Mouse (Mus musculus) MEL (cell line): ENCODE measurements around the gene Ensa. TPM values are rescaled to one million over a fixed set of nuclear protein-coding genes. Genes with fewer than 3 reads are reported as not detected.
A peak's percentile ranks its signal among the peaks of the same experiment; 100 is the strongest.

Experiments used
- DNase-seq: peaks from one replicate; pipeline ENCODE4 v3.0.0; 2011; ENCODE audit warnings: low read depth, low spot score
- H3K27ac ChIP-seq: 2 replicates; pipeline ENCODE4 v1.5.1; 2012; ENCODE audit warnings: low read depth, mild to moderate bottlenecking, control low read depth, low read length, moderate library complexity; ENCODE audit not compliant: control insufficient read depth
- H3K27me3 ChIP-seq, 2 experiments: fragments of 150-350 bp in 1 of 2; sonication (generic) in 1 of 2; 2 replicates each; pipeline ENCODE4 v1.6.1; 2012; ENCODE audit warnings: low read length in 2 of 2, mild to moderate bottlenecking in 2 of 2, improper control_type of control experiment in 1 of 2, moderate library complexity in 1 of 2; ENCODE audit not compliant: insufficient read depth in 2 of 2, control insufficient read depth in 1 of 2
- H3K36me3 ChIP-seq, 2 experiments: 2 replicates each; pipeline ENCODE4 v1.6.1; 2012 to 2014; ENCODE audit warnings: low read length in 2 of 2, improper control_type of control experiment in 1 of 2, inconsistent platforms in 1 of 2, mild to moderate bottlenecking in 1 of 2; ENCODE audit not compliant: insufficient read depth in 2 of 2, control insufficient read depth in 1 of 2
- H3K4me1 ChIP-seq, 2 experiments: fragments of 150-350 bp in 1 of 2; sonication (generic) in 1 of 2; 2 replicates each; pipeline ENCODE4 v1.6.1; 2012; ENCODE audit warnings: low read length in 2 of 2, improper control_type of control experiment in 1 of 2, mild to moderate bottlenecking in 1 of 2; ENCODE audit not compliant: insufficient read depth in 2 of 2, control insufficient read depth in 1 of 2
- H3K4me3 ChIP-seq, 2 experiments: fragments of 150-350 bp in 1 of 2; sonication (generic) in 1 of 2; 2 replicates each; pipeline ENCODE4 v1.5.1; 2012; ENCODE audit warnings: low read depth in 2 of 2, low read length in 2 of 2, mild to moderate bottlenecking in 2 of 2, moderate library complexity in 2 of 2, control low read depth in 1 of 2, improper control_type of control experiment in 1 of 2; ENCODE audit not compliant: control insufficient read depth in 1 of 2, insufficient read depth in 1 of 2
- H3K79me2 ChIP-seq: 2 replicates; pipeline ENCODE4 v1.6.1; 2012; ENCODE audit warnings: mild to moderate bottlenecking, low read length, moderate library complexity; ENCODE audit not compliant: control insufficient read depth, poor library complexity, insufficient read depth
- H3K9ac ChIP-seq: 2 replicates; pipeline ENCODE4 v1.6.1; 2012; ENCODE audit warnings: low read depth, mild to moderate bottlenecking, control low read depth, low read length, moderate library complexity; ENCODE audit not compliant: control insufficient read depth, poor library complexity, severe bottlenecking
- H3K9me3 ChIP-seq: fragments of 150-350 bp; sonication (generic); replicated peaks from 2 replicates; pipeline ENCODE4 v1.6.1; 2012; ENCODE audit warnings: mild to moderate bottlenecking, low read length, improper control_type of control experiment, moderate library complexity; ENCODE audit not compliant: insufficient read depth
- BHLHE40 ChIP-seq: IDR thresholded peaks from 2 replicates; pipeline ENCODE4 v1.6.1; 2012; ENCODE audit warnings: low read depth, mild to moderate bottlenecking, inconsistent platforms, low read length, improper control_type of control experiment, borderline replicate concordance
- CTCF ChIP-seq, 3 experiments: IDR thresholded peaks in 2 of 3; conservative IDR thresholded peaks in 1 of 3; 2 replicates each; pipeline ENCODE4 v1.5.1; 2011 to 2012; ENCODE audit warnings: low read length in 3 of 3, low read depth in 2 of 3, mild to moderate bottlenecking in 2 of 3, improper control_type of control experiment in 1 of 3, inconsistent platforms in 1 of 3, mixed read lengths in 1 of 3, moderate library complexity in 1 of 3; ENCODE audit not compliant: control insufficient read depth in 1 of 3, insufficient read depth in 1 of 3, poor library complexity in 1 of 3, severe bottlenecking in 1 of 3
- ELF1 ChIP-seq: IDR thresholded peaks from 2 replicates; pipeline ENCODE4 v1.6.1; 2014; ENCODE audit warnings: low read depth, mild to moderate bottlenecking, inconsistent platforms, low read length, improper control_type of control experiment, moderate library complexity
- EP300 ChIP-seq, 2 experiments: IDR thresholded peaks; 2 replicates each; pipeline ENCODE4 v1.6.1; 2011; ENCODE audit warnings: improper control_type of control experiment in 2 of 2, low read length in 2 of 2, low read depth in 1 of 2, mild to moderate bottlenecking in 1 of 2
- ETS1 ChIP-seq: IDR thresholded peaks from 2 replicates; pipeline ENCODE4 v1.6.1; 2012; ENCODE audit warnings: low read depth, mild to moderate bottlenecking, inconsistent platforms, low read length, improper control_type of control experiment, moderate library complexity
- GABPA ChIP-seq: IDR thresholded peaks from 2 replicates; pipeline ENCODE4 v1.6.1; 2012; ENCODE audit warnings: low read depth, mild to moderate bottlenecking, inconsistent platforms, low read length, improper control_type of control experiment, moderate library complexity
- GATA1 ChIP-seq: IDR thresholded peaks from 2 replicates; pipeline ENCODE4 v1.6.1; 2011; ENCODE audit warnings: low read depth, low read length, improper control_type of control experiment
- JUND ChIP-seq: IDR thresholded peaks from 2 replicates; pipeline ENCODE4 v1.6.1; 2011; ENCODE audit warnings: low read depth, mild to moderate bottlenecking, improper control_type of control experiment, low read length
- MAFK ChIP-seq: IDR thresholded peaks from 2 replicates; pipeline ENCODE4 v1.6.1; 2011; ENCODE audit warnings: low read depth, mild to moderate bottlenecking, low read length, improper control_type of control experiment, borderline replicate concordance
- MAX ChIP-seq: IDR thresholded peaks from 2 replicates; pipeline ENCODE4 v1.6.1; 2011; ENCODE audit warnings: low read length, improper control_type of control experiment
- MAZ ChIP-seq: IDR thresholded peaks from 2 replicates; pipeline ENCODE4 v1.6.1; 2012; ENCODE audit warnings: low read depth, mild to moderate bottlenecking, inconsistent platforms, low read length, improper control_type of control experiment
- MEF2A ChIP-seq: IDR thresholded peaks from 2 replicates; pipeline ENCODE4 v1.6.1; 2014; ENCODE audit warnings: low read depth, mild to moderate bottlenecking, inconsistent platforms, low read length, improper control_type of control experiment; ENCODE audit not compliant: poor library complexity, insufficient replicate concordance, severe bottlenecking; ENCODE audit errors: extremely low read depth
- MXI1 ChIP-seq: IDR thresholded peaks from 2 replicates; pipeline ENCODE4 v1.6.1; 2011; ENCODE audit warnings: mild to moderate bottlenecking, low read depth, low read length, improper control_type of control experiment
- MYB ChIP-seq: IDR thresholded peaks from 2 replicates; pipeline ENCODE4 v1.6.1; 2011; ENCODE audit warnings: mild to moderate bottlenecking, low read depth, low read length, improper control_type of control experiment
- POLR2AphosphoS2 ChIP-seq: IDR thresholded peaks from 2 replicates; pipeline ENCODE4 v1.6.1; 2011; ENCODE audit warnings: low read length, improper control_type of control experiment
- POLR2AphosphoS5 ChIP-seq: IDR thresholded peaks from 2 replicates; pipeline ENCODE4 v1.6.1; 2012; ENCODE audit warnings: low read depth, borderline replicate concordance, mild to moderate bottlenecking, inconsistent platforms, low read length, moderate library complexity, mixed read lengths
- RAD21 ChIP-seq: IDR thresholded peaks from 2 replicates; pipeline ENCODE4 v1.6.1; 2011; ENCODE audit warnings: mild to moderate bottlenecking, low read depth, low read length, improper control_type of control experiment
- RCOR1 ChIP-seq: IDR thresholded peaks from 2 replicates; pipeline ENCODE4 v1.6.1; 2012; ENCODE audit warnings: low read depth, mild to moderate bottlenecking, inconsistent platforms, low read length, improper control_type of control experiment
- SIN3A ChIP-seq: IDR thresholded peaks from 2 replicates; pipeline ENCODE4 v1.6.1; 2012; ENCODE audit warnings: low read length, improper control_type of control experiment, inconsistent platforms
- SMC3 ChIP-seq: IDR thresholded peaks from 2 replicates; pipeline ENCODE4 v1.6.1; 2011; ENCODE audit warnings: low read depth, low read length, improper control_type of control experiment
- TAL1 ChIP-seq: IDR thresholded peaks from 2 replicates; pipeline ENCODE4 v1.6.1; 2012; ENCODE audit warnings: mild to moderate bottlenecking, inconsistent platforms, low read length, moderate library complexity, mixed read lengths
- TCF12 ChIP-seq: IDR thresholded peaks from 2 replicates; pipeline ENCODE4 v1.6.1; 2014; ENCODE audit warnings: low read depth, mild to moderate bottlenecking, inconsistent platforms, low read length, improper control_type of control experiment, moderate library complexity
- UBTF ChIP-seq: IDR thresholded peaks from 2 replicates; pipeline ENCODE4 v1.6.1; 2012; ENCODE audit warnings: low read depth, mild to moderate bottlenecking, inconsistent platforms, low read length, improper control_type of control experiment, moderate library complexity, borderline replicate concordance; ENCODE audit not compliant: insufficient read depth
- ZC3H11A ChIP-seq: IDR thresholded peaks from 2 replicates; pipeline ENCODE4 v1.6.1; 2012; ENCODE audit warnings: low read depth, mild to moderate bottlenecking, inconsistent platforms, low read length, improper control_type of control experiment
- ZNF384 ChIP-seq: IDR thresholded peaks from 2 replicates; pipeline ENCODE4 v1.6.1; 2012; ENCODE audit warnings: low read depth, mild to moderate bottlenecking, inconsistent platforms, low read length, improper control_type of control experiment
- polyA plus RNA-seq, 2 experiments: library from polyadenylated mRNA; stranded (reverse) in 1 of 2; unstranded in 1 of 2; fragments of >175 nt in 1 of 2; fragments of >200 nt in 1 of 2; gene quantifications; 2 replicates each; pipeline versions ENCODE4 v1.2.1 to v1.2.4; 2012; ENCODE audit warnings: low replicate concordance in 2 of 2, low read depth in 1 of 2; ENCODE audit not compliant: insufficient read length in 2 of 2, insufficient read depth in 1 of 2, missing spikeins in 1 of 2
- total RNA-seq: library from RNA; depleted of rRNA; stranded (reverse); fragments of 300-350 nt; gene quantifications from 2 replicates; pipeline ENCODE4 v1.2.3, GENCODE M21; 2012

Ensa gene
- total and polyA plus RNA-seq, 3 experiments = 85.2 to 90.5 TPM; not detected in 1

GRCm38 (mm10) chr3:95676745-95677419 is 52.1 kb downstream of the Ensa start:
- Histone ChIP-seq H3K9ac (peak overlapping the region; percentile 8; the same call in 1 of the 2 replicates), H3K36me3 (peaks cover 0 to 42% of the 10 kb centered on the region in 2 experiments; a peak in 2 of 4 replicates), H3K27me3 (no peaks in the 10 kb centered on the region), H3K27ac (peak overlapping the region; percentile 2; the same call in 1 of the 2 replicates), H3K4me3 (no peak overlapping the region), H3K79me2 (peaks cover 13% of the 10 kb centered on the region), H3K9me3 (no peaks in the 10 kb centered on the region), H3K4me1 (peaks cover 36 to 51% of the 10 kb centered on the region in 2 experiments)
- peak; percentile 78 for DNase-seq
- TF ChIP-seq TCF12 (no peak), TAL1 (no peak), MAX (peak; percentile 42; the same call in 1 of the 2 replicates), EP300 (IDR thresholded peaks at IDR 0.05; ENCODE audit: low read depth in 1 of 2, low read length in 2 of 2) (peak; percentile 49 to 59), ELF1 (0 out of 2 replicates have a peak, but pooled peaks have one; percentile 7), CTCF (IDR thresholded peaks at IDR 0.05 in 2 of 3, conservative IDR thresholded peaks at IDR 0.05 in 1 of 3; ENCODE audit: control insufficient read depth in 1 of 3, insufficient read depth in 1 of 3, low read depth in 2 of 3, low read length in 3 of 3, poor library complexity in 1 of 3, severe bottlenecking in 1 of 3) (peak in 2 of 3 experiments; percentile 97 to 100; a peak in 4 of 6 replicates), SMC3 (peak; percentile 72), MEF2A (no peak), ETS1 (peak; percentile 33; the same call in 1 of the 2 replicates), UBTF (peak; percentile 55; the same call in 1 of the 2 replicates), MYB (0 out of 2 replicates have a peak, but pooled peaks have one; percentile 14), BHLHE40 (no peak), SIN3A (peak; percentile 52), ZNF384 (no peak), RCOR1 (peak; percentile 30; the same call in 1 of the 2 replicates), POLR2AphosphoS2 (peak; percentile 35; the same call in 1 of the 2 replicates), MAZ (no peak), JUND (no peak), ZC3H11A (peak; percentile 30; the same call in 1 of the 2 replicates), MXI1 (peak; percentile 55), GABPA (no peak), RAD21 (peak; percentile 17), POLR2AphosphoS5 (peak; percentile 77; the same call in 1 of the 2 replicates), MAFK (no peak), GATA1 (peak; percentile 25; the same call in 1 of the 2 replicates)
